Mouse (Mus musculus): Measurements from ENCODE around the gene Car10. TPM values are rescaled to one million over a fixed set of nuclear protein-coding genes. Genes with fewer than 3 reads are reported as not detected.

The Car10 gene
- polyA plus RNA-seq, 1 experiment from 2014 or later: 60.5 TPM

- Histone ChIP-seq H3K9me3 (ENCODE audit: control insufficient read depth, low read length) (no peaks in the 10 kb centered on the region), H3K4me2 (ENCODE audit: low read length) (no peak overlapping the region), H3K36me3 (ENCODE audit: control insufficient read depth, insufficient read depth, low read length) (no peaks in the 10 kb centered on the region), H3K27me3 (replicated peaks; ENCODE audit: control insufficient read depth, insufficient read depth, low read length) (no peaks in the 10 kb centered on the region), H3K27ac (ENCODE audit: low read depth, low read length) (no peak overlapping the region), H3K9ac (ENCODE audit: low read depth, low read length) (no peak overlapping the region), H3K4me1 (ENCODE audit: control insufficient read depth, insufficient read depth, low read depth, low read length) (peaks cover 3% of the 10 kb centered on the region), H3K4me3 (ENCODE audit: low read length) (no peak overlapping the region)
- no peak for ATAC-seq
- WGBS: 50% methylated on average over 3 of the region's 3 CpGs
These were observed 541.6 kb downstream of the Car10 start for GRCm38 (mm10) chr11:93639410-93639809.

GRCm38 (mm10) chr11:93640954-93641353, 543.1 kb downstream of the Car10 start:
- Histone ChIP-seq H3K4me2 (ENCODE audit: low read length) (no peak overlapping the region), H3K9ac (ENCODE audit: low read depth, low read length) (no peak overlapping the region), H3K9me3 (ENCODE audit: control insufficient read depth, low read length) (no peaks in the 10 kb centered on the region), H3K4me3 (ENCODE audit: low read length) (no peak overlapping the region), H3K27ac (ENCODE audit: low read depth, low read length) (no peak overlapping the region), H3K27me3 (replicated peaks; ENCODE audit: control insufficient read depth, insufficient read depth, low read length) (no peaks in the 10 kb centered on the region), H3K36me3 (ENCODE audit: control insufficient read depth, insufficient read depth, low read length) (no peaks in the 10 kb centered on the region), H3K4me1 (ENCODE audit: control insufficient read depth, insufficient read depth, low read depth, low read length) (peaks cover 3% of the 10 kb centered on the region)
- no peak for ATAC-seq
- WGBS: 23% methylated on average over 5 of the region's 5 CpGs

GRCm38 (mm10) chr11:93642331-93642730, 544.5 kb downstream of the Car10 start:
- no peak for ATAC-seq
- WGBS: 93% methylated on average over 1 of the region's 1 CpGs
- Histone ChIP-seq H3K4me2 (ENCODE audit: low read length) (no peak overlapping the region), H3K27me3 (replicated peaks; ENCODE audit: control insufficient read depth, insufficient read depth, low read length) (no peaks in the 10 kb centered on the region), H3K4me3 (ENCODE audit: low read length) (no peak overlapping the region), H3K9ac (ENCODE audit: low read depth, low read length) (no peak overlapping the region), H3K27ac (ENCODE audit: low read depth, low read length) (no peak overlapping the region), H3K36me3 (ENCODE audit: control insufficient read depth, insufficient read depth, low read length) (no peaks in the 10 kb centered on the region), H3K4me1 (ENCODE audit: control insufficient read depth, insufficient read depth, low read depth, low read length) (peaks cover 3% of the 10 kb centered on the region), H3K9me3 (ENCODE audit: control insufficient read depth, low read length) (no peaks in the 10 kb centered on the region)

GRCm38 (mm10) chr11:93643006-93643405, 545.2 kb downstream of the Car10 start:
- no peak overlapping the region for H3K27ac ChIP-seq (ENCODE audit: low read depth, low read length)
- ATAC-seq: no peak
- H3K9ac ChIP-seq (ENCODE audit: low read depth, low read length): no peak overlapping the region
- no peak overlapping the region for H3K4me2 ChIP-seq (ENCODE audit: low read length)
- H3K9me3 ChIP-seq (ENCODE audit: control insufficient read depth, low read length): no peaks in the 10 kb centered on the region
- H3K36me3 ChIP-seq (ENCODE audit: control insufficient read depth, insufficient read depth, low read length): no peaks in the 10 kb centered on the region
- H3K4me1 ChIP-seq (ENCODE audit: control insufficient read depth, insufficient read depth, low read depth, low read length): peaks cover 3% of the 10 kb centered on the region
- no peak overlapping the region for H3K4me3 ChIP-seq (ENCODE audit: low read length)
- WGBS: 87% methylated on average over 4 of the region's 4 CpGs
- H3K27me3 ChIP-seq (replicated peaks; ENCODE audit: control insufficient read depth, insufficient read depth, low read length): no peaks in the 10 kb centered on the region

GRCm38 (mm10) chr11:93643436-93643835, 545.6 kb downstream of the Car10 start:
- ATAC-seq: no peak

GRCm38 (mm10) chr11:93646216-93646615, 548.4 kb downstream of the Car10 start:
- Histone ChIP-seq H3K4me1 (ENCODE audit: control insufficient read depth, insufficient read depth, low read depth, low read length) (no peaks in the 10 kb centered on the region; the same call in 1 of the 2 replicates), H3K9ac (ENCODE audit: low read depth, low read length) (no peak overlapping the region), H3K4me2 (ENCODE audit: low read length) (no peak overlapping the region), H3K36me3 (ENCODE audit: control insufficient read depth, insufficient read depth, low read length) (no peaks in the 10 kb centered on the region), H3K4me3 (ENCODE audit: low read length) (no peak overlapping the region), H3K27ac (ENCODE audit: low read depth, low read length) (no peak overlapping the region), H3K27me3 (replicated peaks; ENCODE audit: control insufficient read depth, insufficient read depth, low read length) (no peaks in the 10 kb centered on the region), H3K9me3 (ENCODE audit: control insufficient read depth, low read length) (no peaks in the 10 kb centered on the region)
- 95% methylated on average over 3 of the region's 3 CpGs for WGBS
- no peak for ATAC-seq

More at GRCm38 (mm10) chr11:93643436-93643835, 545.6 kb downstream of the Car10 start:
- H3K27ac ChIP-seq (ENCODE audit: low read depth, low read length): no peak overlapping the region
- H3K4me1 ChIP-seq (ENCODE audit: control insufficient read depth, insufficient read depth, low read depth, low read length): peaks cover 3% of the 10 kb centered on the region
- WGBS: 85% methylated on average over 9 of the region's 9 CpGs
- no peak overlapping the region for H3K4me2 ChIP-seq (ENCODE audit: low read length)
- H3K9ac ChIP-seq (ENCODE audit: low read depth, low read length): no peak overlapping the region
- H3K36me3 ChIP-seq (ENCODE audit: control insufficient read depth, insufficient read depth, low read length): no peaks in the 10 kb centered on the region
- no peaks in the 10 kb centered on the region for H3K9me3 ChIP-seq (ENCODE audit: control insufficient read depth, low read length)
- no peaks in the 10 kb centered on the region for H3K27me3 ChIP-seq (replicated peaks; ENCODE audit: control insufficient read depth, insufficient read depth, low read length)
- no peak overlapping the region for H3K4me3 ChIP-seq (ENCODE audit: low read length)

Data from hindbrain, embryonic 16.5 days (tissue).